Mouse (Mus musculus) heart, adult 2 months (tissue): ENCODE measurements at regions not wholly inside any gene's neighbourhood (a gene's known extent, or its start where the extent isn't known, plus 50 kb on each side); places are given as distances from the start of the nearest gene placed in this dataset.
A peak's percentile ranks its signal among the peaks of the same experiment; 100 is the strongest.

ENCODE experiments used
- DNase-seq, 2 experiments: peaks; one replicate each; pipeline ENCODE4 v3.0.0; 2021
- H3K27ac ChIP-seq: fragments of 200-600 bp; 2 replicates; pipeline ENCODE4 v1.8.1; 2022
- H3K27me3 ChIP-seq: fragments of 200-500 bp; 2 replicates; pipeline ENCODE4 v1.6.1; 2012; ENCODE audit warnings: mild to moderate bottlenecking, low read length, inconsistent platforms, mixed read lengths; ENCODE audit not compliant: control insufficient read depth, insufficient read depth
- H3K36me3 ChIP-seq: fragments of 200-500 bp; 2 replicates; pipeline ENCODE4 v1.6.1; 2012; ENCODE audit warnings: low read length, inconsistent platforms; ENCODE audit not compliant: control insufficient read depth, insufficient read depth
- H3K4me1 ChIP-seq: fragments of 200-500 bp; 2 replicates; pipeline ENCODE4 v1.6.1; 2011; ENCODE audit warnings: low read length; ENCODE audit not compliant: control insufficient read depth, insufficient read depth
- H3K4me3 ChIP-seq: fragments of 200-600 bp; 2 replicates; pipeline ENCODE4 v1.8.1; 2022
- H3K79me2 ChIP-seq: fragments of 200-500 bp; replicated peaks from 2 replicates; pipeline ENCODE4 v1.6.1; 2012; ENCODE audit warnings: mild to moderate bottlenecking, inconsistent platforms, low read length, moderate library complexity, mixed read lengths; ENCODE audit not compliant: control insufficient read depth, insufficient read depth
- H3K9ac ChIP-seq: fragments of 200-500 bp; 2 replicates; pipeline ENCODE4 v1.6.1; 2012; ENCODE audit warnings: low read depth, mild to moderate bottlenecking, control low read depth, inconsistent platforms, low read length, mixed read lengths
- CTCF ChIP-seq: fragments of 200-600 bp; IDR thresholded peaks from 2 replicates; pipeline ENCODE4 v1.8.1; 2022; ENCODE audit warnings: antibody characterized with exemption, mild to moderate bottlenecking, moderate library complexity
- EP300 ChIP-seq: fragments of 200-500 bp; IDR thresholded peaks from 2 replicates; pipeline ENCODE4 v1.6.1; 2011; ENCODE audit warnings: low read depth, low read length, control low read depth; ENCODE audit not compliant: insufficient read depth
- POLR2A ChIP-seq: fragments of 200-500 bp; IDR thresholded peaks from 2 replicates; pipeline ENCODE4 v1.6.1; 2011; ENCODE audit warnings: mild to moderate bottlenecking, low read depth, low read length, control low read depth; ENCODE audit not compliant: insufficient read depth
- WGBS: fragments of 180-500 bp; shearing (Covaris S2); methylation state at CpG from one replicate; pipeline ENCODE4 v1.1.7; 2018; 5-methylcytosine and 5-hydroxymethylcytosine counted together
- intact Hi-C: fragments of 180-260 bp; cut with DNase I; formaldehyde crosslinking; loops from one replicate; pipeline ENCODE4 v1.15.1; 2025

DNA sequence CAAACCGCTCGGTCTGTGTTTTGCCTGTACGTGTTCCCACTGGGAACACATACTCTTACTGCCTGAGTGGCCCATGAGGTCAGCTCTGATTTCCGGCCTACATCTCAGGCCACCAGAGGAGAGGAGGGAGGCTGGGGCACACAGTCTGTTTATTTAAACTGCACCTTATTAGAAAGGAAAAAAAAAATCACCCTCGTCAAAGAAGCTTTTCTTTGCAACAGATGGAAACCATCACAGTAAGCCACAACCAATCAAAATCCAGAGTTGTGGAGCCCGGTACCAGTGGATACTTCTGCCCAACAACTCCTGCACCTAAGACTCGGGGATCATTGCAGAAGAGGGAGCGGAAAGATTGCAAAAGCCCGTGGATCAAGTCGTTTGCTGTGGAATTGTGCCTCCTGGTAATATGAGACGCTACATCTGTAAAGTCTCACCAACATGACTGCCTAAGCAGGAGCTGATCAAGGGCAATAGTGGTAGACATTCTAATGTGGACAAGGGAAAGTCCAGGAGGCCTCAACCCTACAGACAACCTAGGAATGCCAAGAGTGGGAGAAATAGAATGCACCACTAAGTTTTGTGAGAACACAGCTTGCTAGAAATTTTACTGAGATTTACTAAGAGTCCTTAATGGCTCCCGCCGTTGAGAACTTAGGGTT lies 60.5 kb downstream of the Uqcrfs1 start:
- peak in 1 of 2 experiments; percentile 20 for DNase-seq
- H3K27ac ChIP-seq = no peak overlapping the region
- no peak for TF ChIP-seq EP300
- no peak for TF ChIP-seq CTCF
- no peak for TF ChIP-seq POLR2A

DNA sequence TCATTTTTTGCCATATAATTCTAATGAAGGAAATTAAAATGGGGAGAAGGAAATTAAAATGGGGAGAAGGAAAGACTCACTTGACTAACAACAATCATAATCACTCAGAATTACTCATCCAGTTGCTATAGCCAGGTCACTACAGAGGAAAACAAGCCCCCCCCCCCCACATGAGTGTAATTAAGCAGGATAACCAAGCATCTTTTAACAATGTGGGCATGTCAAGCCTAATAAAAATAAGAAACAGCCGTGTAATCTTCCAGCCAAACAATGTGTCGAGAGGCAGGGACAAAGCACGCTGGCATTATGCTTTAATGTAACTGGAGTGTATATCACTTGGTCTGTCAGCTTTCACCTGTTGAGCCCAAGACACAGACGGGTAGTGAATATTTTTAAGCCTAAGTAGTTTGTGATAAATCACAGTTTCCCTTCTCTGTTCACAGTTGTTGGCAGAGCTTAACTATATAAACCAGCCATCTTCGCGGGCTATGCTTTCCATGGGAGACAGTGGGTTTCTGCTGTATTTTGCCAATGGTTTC lies 66.0 kb downstream of the Uqcrfs1 start:
- Histone ChIP-seq H3K4me1 (no peaks in the 10 kb centered on the region), H3K79me2 (no peaks in the 10 kb centered on the region), H3K27me3 (no peaks in the 10 kb centered on the region), H3K4me3 (no peak overlapping the region), H3K27ac (no peak overlapping the region), H3K36me3 (no peaks in the 10 kb centered on the region), H3K9ac (no peak overlapping the region)
- no peak for DNase-seq
- intact Hi-C loops = no loop called here
- WGBS = 77% methylated on average over 6 of the region's 6 CpGs
- TF ChIP-seq EP300 (no peak), CTCF (no peak), POLR2A (no peak)

More for the DNA sequence above, 60.5 kb downstream of the Uqcrfs1 start:
- H3K36me3 ChIP-seq = no peaks in the 10 kb centered on the region
- no peaks in the 10 kb centered on the region for H3K79me2 ChIP-seq
- intact Hi-C loops = no loop called here
- no peak overlapping the region for H3K4me3 ChIP-seq
- no peaks in the 10 kb centered on the region for H3K27me3 ChIP-seq
- WGBS = 62% methylated on average over 13 of the region's 13 CpGs
- H3K4me1 ChIP-seq = no peaks in the 10 kb centered on the region
- H3K9ac ChIP-seq = no peak overlapping the region

DNA sequence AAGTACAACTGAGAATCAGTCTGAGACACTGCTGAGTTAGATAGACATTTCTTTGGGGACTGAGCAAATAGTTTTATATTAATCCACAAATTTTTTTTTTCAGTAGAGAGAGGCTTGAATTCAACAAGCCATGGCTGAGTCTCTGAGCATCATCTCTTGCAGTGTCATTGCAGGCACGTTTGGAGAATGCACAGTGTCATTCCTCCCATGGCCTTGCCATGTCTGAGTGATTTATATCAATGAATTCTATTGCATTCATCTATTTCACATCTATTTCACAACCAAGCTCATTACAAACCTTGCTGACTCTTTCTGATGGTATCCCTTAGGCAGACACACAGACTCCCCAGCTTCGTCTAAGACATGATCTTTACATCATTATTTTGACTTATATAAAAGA lies 66.6 kb downstream of the Uqcrfs1 start:
- DNase-seq = no peak
- intact Hi-C loops = no loop called here
- TF ChIP-seq CTCF = no peak
- TF ChIP-seq EP300 = no peak
- TF ChIP-seq POLR2A = no peak
- no peaks in the 10 kb centered on the region for H3K36me3 ChIP-seq
- no peak overlapping the region for H3K9ac ChIP-seq
- H3K27ac ChIP-seq = no peak overlapping the region
- 65% methylated on average over 2 of the region's 2 CpGs for WGBS
- H3K79me2 ChIP-seq = no peaks in the 10 kb centered on the region
- H3K27me3 ChIP-seq = no peaks in the 10 kb centered on the region
- no peaks in the 10 kb centered on the region for H3K4me1 ChIP-seq
- H3K4me3 ChIP-seq = no peak overlapping the region

DNA sequence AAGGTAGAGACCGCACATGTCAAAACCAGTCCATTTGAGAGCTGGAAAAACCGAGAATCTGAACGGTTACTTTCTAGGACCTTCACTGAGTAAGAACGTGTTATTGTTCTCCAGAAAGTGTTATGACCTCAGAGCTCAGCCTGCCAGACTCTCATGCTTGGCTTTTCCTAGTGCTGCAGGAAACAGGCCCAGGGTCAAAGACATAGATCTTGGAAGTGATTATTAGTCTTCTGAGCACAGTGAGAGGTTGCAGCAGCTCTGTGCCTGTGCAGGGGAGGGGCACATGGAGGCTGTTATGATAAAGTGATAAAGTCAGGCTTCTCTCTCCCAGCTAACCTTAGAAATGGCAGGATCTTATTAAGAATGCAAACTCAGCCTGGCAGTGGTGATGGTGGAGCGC lies 73.9 kb downstream of the Uqcrfs1 start:
- Histone ChIP-seq H3K9ac (no peak overlapping the region), H3K4me1 (no peaks in the 10 kb centered on the region; the same call in 1 of the 2 replicates), H3K36me3 (no peaks in the 10 kb centered on the region), H3K79me2 (no peaks in the 10 kb centered on the region), H3K27ac (no peak overlapping the region), H3K27me3 (no peaks in the 10 kb centered on the region), H3K4me3 (no peak overlapping the region)
- WGBS = 55% methylated on average over 5 of the region's 5 CpGs
- intact Hi-C loops = no loop called here
- no peak for DNase-seq
- TF ChIP-seq CTCF (no peak), EP300 (no peak)

DNA sequence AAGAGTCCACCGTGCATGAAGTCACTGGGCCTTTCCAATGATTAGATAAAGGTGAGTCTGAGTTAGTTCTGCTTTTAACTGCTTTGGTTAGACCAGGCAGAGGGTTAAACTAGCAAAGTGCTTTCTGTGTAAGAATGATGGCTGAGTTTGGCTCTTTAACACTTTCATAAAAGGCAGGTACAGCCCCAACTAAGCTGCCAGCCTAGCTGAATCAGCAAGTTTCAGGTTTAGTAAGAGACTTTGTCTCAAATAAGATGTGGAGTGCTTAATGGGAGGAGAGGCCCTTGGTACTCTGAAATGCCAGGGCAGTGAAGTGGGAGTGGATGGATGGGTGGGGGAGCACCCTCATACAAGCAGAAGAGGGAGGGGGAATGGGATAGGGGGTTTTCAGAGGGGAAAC lies 78.1 kb downstream of the Uqcrfs1 start:
- H3K4me3 ChIP-seq = no peak overlapping the region
- TF ChIP-seq CTCF (no peak), POLR2A (no peak), EP300 (no peak)
- H3K79me2 ChIP-seq = no peaks in the 10 kb centered on the region
- H3K4me1 ChIP-seq = no peaks in the 10 kb centered on the region; the same call in 1 of the 2 replicates
- intact Hi-C loops = no loop called here
- WGBS = 15% methylated on average over 1 of the region's 1 CpGs
- H3K9ac ChIP-seq = no peak overlapping the region
- H3K27me3 ChIP-seq = no peaks in the 10 kb centered on the region
- no peak overlapping the region for H3K27ac ChIP-seq
- no peak for DNase-seq
- H3K36me3 ChIP-seq = no peaks in the 10 kb centered on the region

DNA sequence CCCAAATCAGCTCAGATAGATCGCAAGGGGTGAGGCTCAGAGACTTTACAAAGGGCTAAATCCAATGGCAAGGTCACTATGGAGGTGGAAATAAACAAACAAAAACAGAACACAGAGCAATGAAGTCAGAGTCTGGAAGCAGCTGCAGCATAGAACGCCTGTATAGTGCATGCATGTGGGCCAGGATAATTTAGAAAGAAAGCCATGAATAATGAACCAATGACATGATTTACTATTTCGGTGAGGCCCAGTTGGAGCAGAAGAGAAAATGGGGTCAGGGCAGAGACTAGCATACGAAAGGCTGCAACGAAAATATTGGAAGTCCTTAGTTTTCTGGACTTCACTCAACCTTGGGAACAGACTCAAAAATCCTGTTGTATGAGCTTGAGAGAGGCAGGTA lies 79.7 kb downstream of the Uqcrfs1 start:
- intact Hi-C loops = no loop called here
- no peak for DNase-seq
- H3K4me3 ChIP-seq = no peak overlapping the region
- TF ChIP-seq EP300 (no peak), CTCF (no peak), POLR2A (no peak)
- no peak overlapping the region for H3K9ac ChIP-seq
- 66% methylated on average over 5 of the region's 5 CpGs for WGBS
- no peaks in the 10 kb centered on the region for H3K79me2 ChIP-seq
- no peaks in the 10 kb centered on the region for H3K36me3 ChIP-seq
- H3K27me3 ChIP-seq = no peaks in the 10 kb centered on the region
- H3K27ac ChIP-seq = no peak overlapping the region
- no peaks in the 10 kb centered on the region; the same call in 1 of the 2 replicates for H3K4me1 ChIP-seq
